Mouse (Mus musculus) liver, embryonic 11.5 days (tissue): Measurements from ENCODE around the gene Rac2. TPM values are rescaled to one million over a fixed set of nuclear protein-coding genes. Genes with fewer than 3 reads are reported as not detected.

ENCODE experiments used
- ATAC-seq: fragments of 200-750 bp; cut with Nextera tagmentation; replicated peaks from 2 replicates; pipeline ENCODE4 v1.8.0; 2017; ENCODE audit warnings: moderate number of reproducible peaks, mild to moderate bottlenecking, moderate TSS enrichment, moderate library complexity; ENCODE audit not compliant: low FRiP score
- DNase-seq: peaks from one replicate; pipeline ENCODE4 v3.0.0-alpha.2; 2017; ENCODE audit warnings: low spot score
- H3K27ac ChIP-seq: fragments of 300-500 bp; sonication (generic); 2 replicates; pipeline ENCODE4 v1.5.1; 2014; ENCODE audit warnings: mild to moderate bottlenecking, low read depth, low read length, control low read depth
- H3K27me3 ChIP-seq: fragments of 300-500 bp; sonication (generic); replicated peaks from 2 replicates; pipeline ENCODE4 v1.6.1; 2014; ENCODE audit warnings: low read length, mixed read lengths; ENCODE audit not compliant: control insufficient read depth, insufficient read depth
- H3K36me3 ChIP-seq: fragments of 300-500 bp; sonication (generic); 2 replicates; pipeline ENCODE4 v1.6.1; 2014; ENCODE audit warnings: mild to moderate bottlenecking, low read length, moderate library complexity, mixed read lengths; ENCODE audit not compliant: control insufficient read depth, insufficient read depth
- H3K4me1 ChIP-seq: fragments of 300-500 bp; sonication (generic); replicated peaks from 2 replicates; pipeline ENCODE4 v1.6.1; 2014; ENCODE audit warnings: low read length, mixed read lengths; ENCODE audit not compliant: control insufficient read depth, insufficient read depth
- H3K4me2 ChIP-seq: fragments of 300-500 bp; sonication (generic); 2 replicates; pipeline ENCODE4 v1.6.1; 2014; ENCODE audit warnings: mild to moderate bottlenecking, control low read depth, moderate library complexity
- H3K4me3 ChIP-seq: fragments of 300-500 bp; sonication (generic); 2 replicates; pipeline ENCODE4 v1.5.1; 2014; ENCODE audit warnings: low read depth, low read length, control low read depth
- H3K9ac ChIP-seq: fragments of 300-500 bp; sonication (generic); 2 replicates; pipeline ENCODE4 v1.6.1; 2014; ENCODE audit warnings: low read depth, low read length, control low read depth
- H3K9me3 ChIP-seq: fragments of 300-500 bp; sonication (generic); 2 replicates; pipeline ENCODE4 v1.6.1; 2016; ENCODE audit warnings: low read length, inconsistent platforms, mixed read lengths; ENCODE audit not compliant: control insufficient read depth
- WGBS: fragments of 180-500 bp; shearing (Covaris S2); extraction: QIAGEN DNeasy Blood & Tissue Kit; methylation state at CpG from one replicate; pipeline ENCODE4 v1.1.7; 2014; 5-methylcytosine and 5-hydroxymethylcytosine counted together
- polyA plus RNA-seq: library from polyadenylated mRNA; unstranded; fragments of >200 nt; fragmentation: Nextera tagmentation; extraction: Ambion mirVana; gene quantifications from 2 replicates; pipeline ENCODE4 v1.2.1, GENCODE M21; 2014

Rac2 gene
- polyA plus RNA-seq, 1 experiment from 2014 or later = 126 TPM

DNA sequence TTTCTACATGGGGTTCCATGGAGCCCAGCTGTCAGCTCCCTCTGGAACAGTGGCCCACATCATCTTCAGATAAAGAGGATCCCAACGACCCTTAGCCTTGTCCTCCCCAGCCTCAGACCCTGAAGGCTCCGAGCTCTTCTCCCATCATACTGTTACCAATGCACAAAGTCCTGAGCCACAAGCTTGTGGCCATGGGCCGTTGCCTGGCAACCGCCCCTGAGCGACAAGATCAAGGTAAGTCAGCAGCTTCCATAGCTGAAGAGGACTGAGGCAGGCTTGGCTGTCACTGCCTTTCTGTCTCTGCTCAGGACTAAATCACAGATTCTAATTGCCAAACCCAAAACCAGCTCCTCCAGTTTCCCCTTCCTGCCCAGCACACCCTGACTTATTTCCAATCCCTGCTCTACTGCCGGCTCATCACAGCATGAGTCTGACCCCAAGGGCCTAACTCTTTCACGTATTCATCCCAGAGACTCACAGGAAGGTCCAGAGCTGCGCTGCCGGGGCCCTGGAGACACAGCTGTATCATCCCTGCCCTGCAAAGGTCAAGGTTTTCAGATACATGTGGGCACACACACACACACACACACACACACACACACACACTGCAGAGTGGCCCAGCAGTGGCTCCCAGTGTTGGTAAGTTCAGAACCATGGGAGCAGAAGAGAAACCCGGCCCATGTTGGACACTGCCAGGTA lies 36.7 kb downstream of the Rac2 start:
- ATAC-seq (no peak), DNase-seq (no peak)
- no peak overlapping the region for H3K4me2 ChIP-seq
- 54% methylated on average over 10 of the region's 10 CpGs for WGBS
- H3K27ac ChIP-seq = no peak overlapping the region
- no peak overlapping the region for H3K9ac ChIP-seq
- H3K27me3 ChIP-seq = peaks cover 21% of the 10 kb centered on the region
- no peak overlapping the region for H3K4me3 ChIP-seq
- H3K4me1 ChIP-seq = peaks cover 11% of the 10 kb centered on the region
- H3K36me3 ChIP-seq = no peaks in the 10 kb centered on the region
- H3K9me3 ChIP-seq = no peaks in the 10 kb centered on the region

DNA sequence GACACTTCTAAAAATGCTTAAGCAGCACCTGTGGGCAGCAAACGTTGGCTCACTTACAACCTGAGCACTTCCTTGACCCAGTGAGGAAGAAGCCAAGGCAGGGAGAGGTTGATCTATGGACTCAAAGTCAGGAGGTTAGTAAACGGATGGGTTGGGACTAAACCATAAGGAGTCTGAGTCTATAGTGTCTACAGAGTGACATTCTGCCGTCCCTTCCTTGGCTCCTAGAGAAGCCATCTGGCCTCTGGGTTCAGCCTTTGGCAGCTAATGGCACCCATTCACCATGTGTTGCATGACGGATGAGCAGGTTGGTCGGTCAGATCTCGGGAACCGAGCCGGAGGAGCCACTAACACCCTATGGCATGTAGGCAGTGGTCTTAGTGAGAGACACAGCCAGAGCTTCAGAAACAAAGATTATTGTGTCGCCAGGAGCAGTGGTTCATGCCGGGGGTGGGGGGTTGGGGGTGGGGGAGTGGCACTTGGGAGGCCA lies 39.2 kb downstream of the Rac2 start:
- Histone ChIP-seq H3K4me2 (no peak overlapping the region), H3K9me3 (no peaks in the 10 kb centered on the region), H3K4me1 (peaks cover 23% of the 10 kb centered on the region), H3K27me3 (peaks cover 7% of the 10 kb centered on the region), H3K27ac (peak overlapping the region; percentile 59; the same call in 1 of the 2 replicates), H3K36me3 (no peaks in the 10 kb centered on the region), H3K9ac (no peak overlapping the region), H3K4me3 (no peak overlapping the region)
- WGBS = 71% methylated on average over 10 of the region's 10 CpGs
- DNase-seq = no peak
- ATAC-seq = no peak

DNA sequence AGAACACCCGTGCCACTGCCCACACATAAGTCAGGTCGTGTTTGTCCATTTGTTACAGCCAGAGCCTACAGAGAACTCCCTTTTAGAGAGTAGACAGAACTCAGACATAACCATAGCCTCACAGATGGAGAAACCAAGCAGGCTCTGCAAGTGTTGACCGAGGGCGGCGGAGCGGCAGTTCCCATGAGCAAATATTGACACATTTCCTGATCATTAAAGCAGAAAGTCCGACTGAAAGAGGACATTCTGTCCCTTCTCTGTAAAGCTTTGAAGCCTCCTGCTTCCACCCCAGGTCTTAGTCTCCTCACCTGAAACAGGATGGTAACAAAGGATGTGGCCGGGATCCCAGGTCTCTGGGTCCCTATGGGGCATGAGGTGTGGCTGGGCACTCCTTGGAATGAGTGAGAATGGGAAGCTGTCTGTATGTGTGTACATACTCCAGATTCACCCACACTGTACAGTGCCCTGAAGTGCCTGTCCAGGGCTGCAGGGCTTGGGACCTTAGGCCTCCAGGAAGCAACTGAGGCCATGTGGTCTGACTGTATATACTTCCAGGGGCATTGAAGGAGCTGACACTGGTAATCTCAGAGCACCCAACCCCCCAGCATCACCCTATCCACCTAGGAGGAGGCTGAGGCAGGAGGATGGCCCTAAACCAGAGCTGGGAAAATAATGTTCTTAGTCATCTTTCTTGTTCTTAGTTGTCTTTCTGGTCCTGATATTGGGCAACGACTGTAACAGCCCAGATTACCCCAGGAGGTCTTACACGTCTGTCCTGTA lies 39.8 kb downstream of the Rac2 start:
- H3K9ac ChIP-seq = no peak overlapping the region
- no peaks in the 10 kb centered on the region for H3K9me3 ChIP-seq
- no peaks in the 10 kb centered on the region for H3K36me3 ChIP-seq
- no peak for DNase-seq
- peak overlapping the region; percentile 59; the same call in 1 of the 2 replicates for H3K27ac ChIP-seq
- no peak overlapping the region for H3K4me2 ChIP-seq
- no peak for ATAC-seq
- no peak overlapping the region for H3K4me3 ChIP-seq
- H3K4me1 ChIP-seq = peaks cover 24% of the 10 kb centered on the region
- H3K27me3 ChIP-seq = peaks cover 5% of the 10 kb centered on the region
- 65% methylated on average over 10 of the region's 10 CpGs for WGBS

DNA sequence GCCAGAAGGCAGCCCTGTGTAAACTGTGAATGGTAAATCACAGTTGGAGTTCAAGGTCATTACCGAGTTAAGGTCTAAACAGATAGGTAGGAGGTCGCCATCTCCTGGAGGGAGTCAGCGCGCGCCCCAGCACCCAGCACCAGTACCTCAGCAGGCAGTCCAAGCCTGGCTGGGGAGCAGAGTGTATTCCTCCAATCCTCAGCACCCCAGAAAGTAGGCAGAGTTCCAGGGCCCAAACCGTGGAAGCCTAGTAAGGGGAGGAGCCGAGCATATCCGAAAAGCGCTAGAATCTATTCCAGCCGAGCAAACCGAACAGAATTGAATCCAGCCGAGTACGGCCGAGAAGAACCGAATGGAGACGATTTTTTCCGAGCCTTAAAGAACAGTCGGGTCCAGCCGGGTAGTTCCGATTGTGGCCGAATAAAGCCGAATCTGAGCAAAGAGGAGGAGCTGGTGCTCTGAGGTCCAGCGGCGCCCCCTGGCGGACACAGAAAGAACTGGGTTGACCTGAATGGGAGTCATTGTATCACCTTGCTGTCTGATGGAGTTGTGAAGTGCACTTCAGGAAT lies 40.6 kb downstream of the Rac2 start:
- H3K4me3 ChIP-seq = peak overlapping the region; percentile 27
- peak overlapping the region; percentile 53 for H3K4me2 ChIP-seq
- WGBS = under 1% methylated on average over 25 of the region's 25 CpGs
- DNase-seq (peak; percentile 84), ATAC-seq (peak; percentile 44)
- peak overlapping the region; percentile 40; the same call in 1 of the 2 replicates for H3K27ac ChIP-seq
- peaks cover 24% of the 10 kb centered on the region for H3K4me1 ChIP-seq
- H3K27me3 ChIP-seq = 0 out of 2 replicates have a peak, but pooled peaks cover 2% of the 10 kb centered on the region
- H3K36me3 ChIP-seq = no peaks in the 10 kb centered on the region
- peak overlapping the region; percentile 35; the same call in 1 of the 2 replicates for H3K9ac ChIP-seq
- H3K9me3 ChIP-seq = no peaks in the 10 kb centered on the region

DNA sequence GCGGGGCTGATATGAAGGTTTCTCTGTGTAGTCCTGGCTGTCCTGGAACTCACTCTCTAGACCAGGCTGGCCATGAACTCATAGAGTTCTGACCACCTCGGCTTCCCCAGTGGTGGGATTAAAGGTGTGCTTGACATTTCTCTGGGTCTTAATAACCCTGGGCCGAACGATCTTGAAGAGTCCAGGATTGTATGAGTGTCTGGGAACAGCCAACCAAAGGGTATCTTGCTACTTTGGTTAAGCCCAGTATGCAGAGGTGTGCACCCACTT lies 41.2 kb downstream of the Rac2 start:
- no peaks in the 10 kb centered on the region for H3K9me3 ChIP-seq
- H3K4me3 ChIP-seq = no peak overlapping the region
- H3K4me2 ChIP-seq = peak overlapping the region; percentile 53
- H3K27me3 ChIP-seq = 0 out of 2 replicates have a peak, but pooled peaks cover 2% of the 10 kb centered on the region
- DNase-seq (no peak), ATAC-seq (no peak)
- WGBS = 66% methylated on average over 4 of the region's 4 CpGs
- peaks cover 24% of the 10 kb centered on the region for H3K4me1 ChIP-seq
- no peak overlapping the region for H3K9ac ChIP-seq
- 0 out of 2 replicates have a peak overlapping the region, but pooled peaks have one; percentile 2 for H3K27ac ChIP-seq
- no peaks in the 10 kb centered on the region for H3K36me3 ChIP-seq

DNA sequence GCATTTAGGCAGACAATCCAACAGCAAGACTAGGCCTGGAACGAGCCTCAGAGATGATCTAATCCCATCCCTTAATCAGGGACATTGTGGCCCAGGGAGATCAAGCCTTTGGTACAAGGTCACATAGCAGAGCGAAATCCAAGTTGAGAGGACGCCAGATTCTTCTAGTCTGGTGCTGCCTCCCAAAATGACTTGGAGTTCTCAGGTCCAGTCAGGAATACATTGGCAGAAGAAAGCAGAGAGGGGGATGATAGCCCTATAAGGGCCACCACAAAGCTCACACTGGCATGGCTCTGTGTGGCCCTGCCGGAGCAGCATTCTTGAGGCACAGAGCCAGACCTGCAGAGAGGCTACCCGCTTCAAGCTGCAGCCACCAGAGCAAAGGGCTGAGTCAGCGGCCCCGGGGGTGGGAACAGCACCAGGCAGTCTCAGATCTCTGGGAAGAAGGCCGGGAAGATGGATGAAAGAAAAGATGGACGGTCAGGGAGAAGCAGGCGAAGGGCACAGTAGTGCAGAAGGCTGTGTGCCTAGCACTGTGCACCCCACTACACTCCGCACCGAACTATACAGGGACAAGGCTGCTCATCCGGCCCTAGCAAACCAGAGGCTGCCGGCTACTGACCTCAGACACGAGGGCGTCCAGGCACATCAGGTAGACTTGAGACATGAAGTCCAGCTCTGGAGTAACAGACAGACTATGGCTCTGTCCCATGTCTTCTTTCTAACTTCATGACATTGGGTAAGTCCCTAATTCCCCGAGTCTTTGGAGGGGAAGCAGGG lies 41.7 kb downstream of the Rac2 start, which contains the start of gene C1qtnf6:
Gene C1qtnf6 (minus strand): TSS at position 746 of the 780 bp plus-strand sequence.
- Histone ChIP-seq H3K4me2 (peak within 1 kb of the TSS; percentile 53), H3K4me1 (peaks cover 24% of the 10 kb centered on the region), H3K9me3 (no peaks in the 10 kb centered on the region), H3K27ac (peak within 1 kb of the TSS; percentile 40; the same call in 1 of the 2 replicates), H3K4me3 (peak within 1 kb of the TSS; percentile 27), H3K9ac (peak within 1 kb of the TSS; percentile 35; the same call in 1 of the 2 replicates), H3K36me3 (no peaks in the 10 kb centered on the region), H3K27me3 (0 out of 2 replicates have a peak, but pooled peaks cover 2% of the 10 kb centered on the region)
- ATAC-seq (no peak), DNase-seq (no peak)
- 64% methylated on average over 17 of the region's 17 CpGs for WGBS

DNA sequence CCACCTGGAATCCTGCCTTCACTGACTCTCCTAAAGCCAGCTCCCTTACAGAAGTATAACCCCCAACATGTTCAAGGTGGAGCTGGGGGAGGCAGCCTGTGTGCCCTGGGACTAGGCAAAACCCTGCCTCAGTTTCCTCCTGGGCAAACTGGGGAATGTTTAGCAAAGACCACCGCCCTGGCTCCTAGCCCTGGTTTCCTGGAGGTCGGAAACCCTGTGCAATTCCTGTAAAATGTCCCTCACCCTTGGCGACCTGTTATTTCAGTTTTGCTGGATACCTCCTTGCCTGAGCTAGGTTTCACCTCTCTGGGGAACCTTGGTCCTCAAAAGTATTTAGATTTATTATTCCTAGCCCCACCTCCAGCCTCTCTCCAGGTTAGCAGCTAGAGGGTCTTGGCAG lies 42.4 kb downstream of the Rac2 start:
- Histone ChIP-seq H3K4me3 (no peak overlapping the region), H3K4me2 (peak overlapping the region; percentile 50), H3K9me3 (no peaks in the 10 kb centered on the region), H3K36me3 (no peaks in the 10 kb centered on the region), H3K27me3 (0 out of 2 replicates have a peak, but pooled peaks cover 2% of the 10 kb centered on the region), H3K4me1 (peaks cover 24% of the 10 kb centered on the region), H3K9ac (no peak overlapping the region), H3K27ac (no peak overlapping the region)
- DNase-seq (no peak), ATAC-seq (no peak)
- 62% methylated on average over 3 of the region's 3 CpGs for WGBS

DNA sequence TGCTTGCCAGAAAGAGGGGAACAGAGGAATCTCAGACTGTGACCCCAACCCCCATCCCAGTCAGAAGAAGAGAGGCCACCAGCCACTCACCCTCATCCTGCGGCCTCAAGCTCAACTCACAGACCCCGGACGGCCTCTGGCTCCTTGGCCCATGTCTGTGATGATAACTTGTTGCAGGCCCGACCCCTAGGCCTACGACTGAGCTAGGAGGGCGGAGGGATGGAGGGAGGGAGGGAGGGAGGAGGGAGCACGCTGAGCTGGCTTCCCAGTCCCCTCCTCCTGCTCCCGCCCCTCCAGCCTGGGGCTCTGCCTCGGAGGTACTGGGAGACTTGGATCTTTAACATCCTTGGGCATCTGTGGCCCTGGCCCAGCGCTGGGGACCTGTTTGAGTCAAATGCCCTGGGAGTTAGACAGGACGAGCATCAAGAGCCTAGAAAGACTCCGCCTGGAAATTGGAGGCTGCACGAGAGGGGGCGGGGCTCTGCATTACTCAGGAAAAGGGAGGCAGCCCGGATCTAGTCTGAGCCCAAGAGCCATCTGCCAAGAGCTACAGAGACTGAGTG lies 43.1 kb downstream of the Rac2 start:
- peak overlapping the region; percentile 39 for H3K4me3 ChIP-seq
- peak overlapping the region; percentile 50 for H3K4me2 ChIP-seq
- 11% methylated on average over 13 of the region's 15 CpGs for WGBS
- 0 out of 2 replicates have a peak, but pooled peaks cover 2% of the 10 kb centered on the region for H3K27me3 ChIP-seq
- ATAC-seq = peak; percentile 51
- H3K9me3 ChIP-seq = no peaks in the 10 kb centered on the region
- peaks cover 24% of the 10 kb centered on the region for H3K4me1 ChIP-seq
- no peaks in the 10 kb centered on the region for H3K36me3 ChIP-seq
- H3K27ac ChIP-seq = peak overlapping the region; percentile 65
- H3K9ac ChIP-seq = peak overlapping the region; percentile 47
- peak; percentile 72 for DNase-seq
